Mouse (Mus musculus): ENCODE measurements around the gene Vmn2r19. TPM values are rescaled to one million over a fixed set of nuclear protein-coding genes. Genes with fewer than 3 reads are reported as not detected.

The Vmn2r19 gene
- not detected in 2 replicates for polyA plus RNA-seq (2015; fragmentation: Nextera tagmentation; extraction: Ambion mirVana)

GRCm38 (mm10) chr6:123308033-123308432, at the start of gene Vmn2r19:
Gene Vmn2r19, plus strand, starts transcription at chr6:123308333.
- H3K4me3 ChIP-seq = no peak within 1 kb of the TSS
- H3K27me3 ChIP-seq = no peaks in the 10 kb centered on the region
- WGBS = 92% methylated on average over 2 of the region's 2 CpGs
- H3K27ac ChIP-seq (replicated peaks) = no peak within 1 kb of the TSS
- no peak for ATAC-seq (ENCODE audit: low FRiP score, low read depth)
- no peaks in the 10 kb centered on the region for H3K36me3 ChIP-seq
- no peak within 1 kb of the TSS for H3K9ac ChIP-seq
- no peak within 1 kb of the TSS for H3K4me2 ChIP-seq
- H3K4me1 ChIP-seq (replicated peaks) = no peaks in the 10 kb centered on the region
- H3K9me3 ChIP-seq = no peaks in the 10 kb centered on the region

GRCm38 (mm10) chr6:123258946-123259345, 49.2 kb upstream of the Vmn2r19 start:
- ATAC-seq (ENCODE audit: low FRiP score, low read depth) = no peak
- H3K9ac ChIP-seq = no peak overlapping the region
- H3K4me3 ChIP-seq = no peak overlapping the region
- no peaks in the 10 kb centered on the region for H3K4me1 ChIP-seq (replicated peaks)
- H3K36me3 ChIP-seq = no peaks in the 10 kb centered on the region
- H3K4me2 ChIP-seq = no peak overlapping the region
- H3K9me3 ChIP-seq = no peaks in the 10 kb centered on the region
- H3K27me3 ChIP-seq = no peaks in the 10 kb centered on the region
- no peak overlapping the region for H3K27ac ChIP-seq (replicated peaks)
- WGBS = 81% methylated on average over 3 of the region's 3 CpGs

- Histone ChIP-seq H3K27me3 (no peaks in the 10 kb centered on the region), H3K4me1 (replicated peaks) (no peaks in the 10 kb centered on the region), H3K9me3 (no peaks in the 10 kb centered on the region), H3K4me3 (no peak overlapping the region), H3K27ac (replicated peaks) (no peak overlapping the region), H3K4me2 (no peak overlapping the region), H3K9ac (no peak overlapping the region), H3K36me3 (no peaks in the 10 kb centered on the region)
- no peak for ATAC-seq (ENCODE audit: low FRiP score, low read depth)
- WGBS = 91% methylated on average over 4 of the region's 4 CpGs
These were observed 48.1 kb upstream of the Vmn2r19 start for GRCm38 (mm10) chr6:123259889-123260603.

GRCm38 (mm10) chr6:123260868-123261267, 47.3 kb upstream of the Vmn2r19 start:
- ATAC-seq (ENCODE audit: low FRiP score, low read depth) = no peak
- no peak overlapping the region for H3K9ac ChIP-seq
- no peaks in the 10 kb centered on the region for H3K27me3 ChIP-seq
- 98% methylated on average over 1 of the region's 1 CpGs for WGBS
- no peak overlapping the region for H3K4me3 ChIP-seq
- H3K27ac ChIP-seq (replicated peaks) = no peak overlapping the region
- H3K9me3 ChIP-seq = no peaks in the 10 kb centered on the region
- H3K4me2 ChIP-seq = no peak overlapping the region
- no peaks in the 10 kb centered on the region for H3K36me3 ChIP-seq
- no peaks in the 10 kb centered on the region for H3K4me1 ChIP-seq (replicated peaks)

- WGBS = 85% methylated on average over 4 of the region's 4 CpGs
- Histone ChIP-seq H3K4me1 (replicated peaks) (no peaks in the 10 kb centered on the region), H3K27ac (replicated peaks) (no peak within 1 kb of the TSS), H3K4me2 (no peak within 1 kb of the TSS), H3K9me3 (no peaks in the 10 kb centered on the region), H3K9ac (no peak within 1 kb of the TSS), H3K27me3 (no peaks in the 10 kb centered on the region), H3K4me3 (no peak within 1 kb of the TSS), H3K36me3 (no peaks in the 10 kb centered on the region)
- ATAC-seq (ENCODE audit: low FRiP score, low read depth) = no peak
These were observed 46.5 kb upstream of the Vmn2r19 start, which contains the start of gene Clec4d for GRCm38 (mm10) chr6:123261555-123262161. Gene Clec4d, plus strand, starts transcription at chr6:123262111.

- Histone ChIP-seq H3K36me3 (no peaks in the 10 kb centered on the region), H3K4me1 (replicated peaks) (no peaks in the 10 kb centered on the region), H3K9me3 (no peaks in the 10 kb centered on the region), H3K27me3 (no peaks in the 10 kb centered on the region), H3K9ac (no peak overlapping the region), H3K4me2 (no peak overlapping the region), H3K27ac (replicated peaks) (no peak overlapping the region), H3K4me3 (no peak overlapping the region)
- ATAC-seq (ENCODE audit: low FRiP score, low read depth) = no peak
- 92% methylated on average over 3 of the region's 3 CpGs for WGBS
These were observed 43.9 kb upstream of the Vmn2r19 start for GRCm38 (mm10) chr6:123264194-123264593.

- Histone ChIP-seq H3K27me3 (no peaks in the 10 kb centered on the region), H3K9ac (no peak overlapping the region), H3K9me3 (no peaks in the 10 kb centered on the region), H3K4me2 (no peak overlapping the region), H3K4me3 (no peak overlapping the region), H3K36me3 (no peaks in the 10 kb centered on the region), H3K4me1 (replicated peaks) (no peaks in the 10 kb centered on the region), H3K27ac (replicated peaks) (no peak overlapping the region)
- no peak for ATAC-seq (ENCODE audit: low FRiP score, low read depth)
- 90% methylated on average over 4 of the region's 4 CpGs for WGBS
These were observed 42.3 kb upstream of the Vmn2r19 start for GRCm38 (mm10) chr6:123265809-123266208.

- Histone ChIP-seq H3K4me1 (replicated peaks) (no peaks in the 10 kb centered on the region), H3K27me3 (no peaks in the 10 kb centered on the region), H3K36me3 (no peaks in the 10 kb centered on the region), H3K27ac (replicated peaks) (no peak overlapping the region), H3K9me3 (no peaks in the 10 kb centered on the region), H3K9ac (no peak overlapping the region), H3K4me2 (no peak overlapping the region), H3K4me3 (no peak overlapping the region)
- 92% methylated on average over 5 of the region's 5 CpGs for WGBS
- ATAC-seq (ENCODE audit: low FRiP score, low read depth) = no peak
These were observed 41.2 kb upstream of the Vmn2r19 start for GRCm38 (mm10) chr6:123266945-123267344.

- Histone ChIP-seq H3K4me2 (no peak overlapping the region), H3K9me3 (no peaks in the 10 kb centered on the region), H3K9ac (no peak overlapping the region), H3K27ac (replicated peaks) (no peak overlapping the region), H3K4me1 (replicated peaks) (no peaks in the 10 kb centered on the region), H3K4me3 (no peak overlapping the region), H3K36me3 (no peaks in the 10 kb centered on the region), H3K27me3 (no peaks in the 10 kb centered on the region)
- 89% methylated on average over 2 of the region's 2 CpGs for WGBS
- no peak for ATAC-seq (ENCODE audit: low FRiP score, low read depth)
These were observed 28.7 kb upstream of the Vmn2r19 start for GRCm38 (mm10) chr6:123279443-123279842.

- Histone ChIP-seq H3K4me1 (replicated peaks) (no peaks in the 10 kb centered on the region), H3K27me3 (no peaks in the 10 kb centered on the region), H3K27ac (replicated peaks) (no peak overlapping the region), H3K9ac (no peak overlapping the region), H3K9me3 (no peaks in the 10 kb centered on the region), H3K36me3 (no peaks in the 10 kb centered on the region), H3K4me2 (no peak overlapping the region), H3K4me3 (no peak overlapping the region)
- no peak for ATAC-seq (ENCODE audit: low FRiP score, low read depth)
- WGBS = 94% methylated on average over 2 of the region's 2 CpGs
These were observed 21.8 kb upstream of the Vmn2r19 start for GRCm38 (mm10) chr6:123286311-123286710.

- Histone ChIP-seq H3K9me3 (no peaks in the 10 kb centered on the region), H3K27ac (replicated peaks) (no peak overlapping the region), H3K9ac (no peak overlapping the region), H3K4me2 (no peak overlapping the region), H3K36me3 (no peaks in the 10 kb centered on the region), H3K4me3 (no peak overlapping the region), H3K4me1 (replicated peaks) (no peaks in the 10 kb centered on the region), H3K27me3 (no peaks in the 10 kb centered on the region)
- no peak for ATAC-seq (ENCODE audit: low FRiP score, low read depth)
- WGBS = 88% methylated on average over 10 of the region's 10 CpGs
These were observed 19.2 kb upstream of the Vmn2r19 start for GRCm38 (mm10) chr6:123288931-123289330.

- ATAC-seq (ENCODE audit: low FRiP score, low read depth) = no peak
- no peaks in the 10 kb centered on the region for H3K4me1 ChIP-seq (replicated peaks)
- 85% methylated on average over 4 of the region's 4 CpGs for WGBS
These were observed 18.4 kb upstream of the Vmn2r19 start, which contains the start of gene Clec4e for GRCm38 (mm10) chr6:123289753-123290152. Gene Clec4e, minus strand, starts transcription at chr6:123289870.

More at GRCm38 (mm10) chr6:123289753-123290152, 18.4 kb upstream of the Vmn2r19 start, which contains the start of gene Clec4e:
- Histone ChIP-seq H3K36me3 (no peaks in the 10 kb centered on the region), H3K4me2 (no peak within 1 kb of the TSS), H3K9me3 (no peaks in the 10 kb centered on the region), H3K4me3 (no peak within 1 kb of the TSS), H3K27ac (replicated peaks) (no peak within 1 kb of the TSS), H3K9ac (no peak within 1 kb of the TSS), H3K27me3 (no peaks in the 10 kb centered on the region)

Data from hindbrain, embryonic 15.5 days (tissue).